27 mouse cellular contexts compared by ENCODE assay signal in the genomic region with DNA sequence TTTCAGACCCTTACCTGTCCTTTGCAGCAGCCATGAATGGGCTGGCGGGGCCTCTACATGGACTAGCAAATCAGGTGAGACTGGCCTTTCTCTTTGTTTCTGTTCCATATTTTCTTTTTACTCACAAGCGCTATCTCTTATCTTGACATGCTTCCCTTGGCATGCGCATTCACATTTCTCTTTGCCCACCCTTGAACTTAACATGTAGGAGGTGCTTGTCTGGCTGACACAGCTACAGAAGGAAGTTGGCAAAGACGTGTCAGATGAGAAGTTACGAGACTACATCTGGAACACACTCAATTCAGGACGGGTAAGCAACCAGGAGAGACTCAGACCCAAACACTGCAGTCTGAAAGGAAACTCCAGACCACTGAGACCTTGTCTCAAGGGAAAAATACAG. TPM values are rescaled to one million over a fixed set of nuclear protein-coding genes. Genes with fewer than 3 reads are reported as not detected.
DNase-seq lines count a peak whose midpoint lies in the region; ATAC-seq lines count a peak whose summit lies in the region.
"Had no signal": no experiment of that assay in that cellular context is flagged by ENCODE, and none has a peak within 500 bp of the region (broad histone marks: within the 10 kb centered on the region; RNA-seq: fewer than 3 reads in every experiment).

No protein-coding gene starts in this region.

- no peaks in the 10 kb centered on the region for H3K27me3 ChIP-seq in heart, embryonic 15.5 days
- no peaks in the 10 kb centered on the region for H3K27me3 ChIP-seq in forebrain, embryonic 12.5 days
- H3K27me3 ChIP-seq: hindbrain, embryonic 13.5 days; intestine, embryonic 15.5 days; Patski had no signal

- no peak overlapping the region for H3K4me2 ChIP-seq in heart, embryonic 15.5 days
- H3K4me2 ChIP-seq in forebrain, embryonic 12.5 days: no peak overlapping the region
- H3K4me2 ChIP-seq: heart, embryonic 11.5 days; hindbrain, embryonic 13.5 days; intestine, embryonic 15.5 days had no signal

- H3K4me3 ChIP-seq in heart, embryonic 15.5 days: no peak overlapping the region
- H3K4me3 ChIP-seq in forebrain, embryonic 12.5 days (replicated peaks): no peak overlapping the region
- H3K4me3 ChIP-seq: forebrain, embryonic 10.5 days; hindbrain, embryonic 10.5 days; hindbrain, embryonic 13.5 days; intestine, embryonic 15.5 days had no signal

- peak; percentile 64 to 90 for DNase-seq in adrenal gland, adult (ENCODE audit: inconsistent age in 2 of 2, low spot score in 1 of 2)
- no peak for DNase-seq in adrenal gland, adult 18-20 months (ENCODE audit: low spot score in 2 of 2)
- DNase-seq in heart, adult 11 months: no peak
- peak; percentile 11 for DNase-seq in adrenal gland, postnatal 25 days
- no peak for DNase-seq in cerebellum, adult 18-20 months
- no peak for DNase-seq in embryo, embryonic 9.5 days (ENCODE audit: extremely low spot score)
- DNase-seq: cerebellum, adult 11 months; gastrocnemius, postnatal 36 days; kidney, adult 11 months had no signal

- no peak overlapping the region for H3K9ac ChIP-seq in heart, embryonic 15.5 days
- no peak overlapping the region for H3K9ac ChIP-seq in forebrain, embryonic 12.5 days
- H3K9ac ChIP-seq: forebrain, postnatal 0 days; hindbrain, embryonic 13.5 days; intestine, embryonic 15.5 days had no signal

- H3K4me1 ChIP-seq in heart, embryonic 15.5 days (replicated peaks): peaks cover 4% of the 10 kb centered on the region; the same call in 1 of the 2 replicates
- H3K4me1 ChIP-seq in forebrain, embryonic 12.5 days: no peaks in the 10 kb centered on the region
- H3K4me1 ChIP-seq: forebrain, embryonic 10.5 days; hindbrain, embryonic 10.5 days; hindbrain, embryonic 13.5 days; intestine, embryonic 15.5 days had no signal

- 64% methylated on average over 6 of the region's 6 CpGs for WGBS in heart, embryonic 15.5 days
- WGBS in forebrain, embryonic 12.5 days: 93% methylated on average over 6 of the region's 6 CpGs

- H3K27ac ChIP-seq in heart, embryonic 15.5 days: 0 out of 2 replicates have a peak overlapping the region, but pooled peaks have one; percentile 16
- H3K27ac ChIP-seq in forebrain, embryonic 12.5 days: no peak overlapping the region
- H3K27ac ChIP-seq: forebrain, embryonic 10.5 days; hindbrain, embryonic 10.5 days; hindbrain, embryonic 13.5 days; intestine, embryonic 15.5 days had no signal

- H3K36me3 ChIP-seq in heart, embryonic 15.5 days: peaks cover 92% of the 10 kb centered on the region
- H3K36me3 ChIP-seq in forebrain, embryonic 12.5 days (replicated peaks): peaks cover 81% of the 10 kb centered on the region

- H3K9me3 ChIP-seq in heart, embryonic 15.5 days (replicated peaks): no peaks in the 10 kb centered on the region
- no peaks in the 10 kb centered on the region; the same call in 1 of the 2 replicates for H3K9me3 ChIP-seq in forebrain, embryonic 12.5 days
- H3K9me3 ChIP-seq: forebrain, embryonic 10.5 days; hindbrain, embryonic 10.5 days; hindbrain, embryonic 13.5 days; intestine, embryonic 15.5 days had no signal

- no peak for ATAC-seq in heart, embryonic 15.5 days (replicated peaks; ENCODE audit: insufficient number of reproducible peaks, insufficient read depth, low FRiP score, low read depth)
- ATAC-seq in forebrain, embryonic 12.5 days (ENCODE audit: low FRiP score): no peak
- ATAC-seq: forebrain, embryonic 14.5 days; hindbrain, embryonic 16.5 days; intestine, embryonic 15.5 days; Patski had no signal

RNA-seq across cellular contexts. Expression of a gene that starts 9.6 kb away (rescaled TPM):
- 10 to 100 TPM; 79.8 to 90.2 TPM for total RNA-seq in adrenal gland, adult 18-20 months (2021)
- 17.0 TPM in 2 replicates for polyA plus RNA-seq in heart, embryonic 15.5 days (2015; fragmentation: Nextera tagmentation; extraction: Ambion mirVana)
- 74.4 and 80.2 TPM in 2 replicates for total RNA-seq in adrenal gland, postnatal 25 days (2021)
- 24.2 and 25.5 TPM in 2 replicates for polyA plus RNA-seq in forebrain, embryonic 12.5 days (2016; fragmentation: Nextera tagmentation; extraction: Ambion mirVana)

RNA-seq across cellular contexts. Expression of a gene that starts 17.7 kb away (rescaled TPM):
- 10 to 100 TPM; 61.7 to 61.8 TPM for total RNA-seq in adrenal gland, adult 18-20 months (2021)
- 6.8 and 11.8 TPM in 2 replicates for polyA plus RNA-seq in heart, embryonic 15.5 days (2015; fragmentation: Nextera tagmentation; extraction: Ambion mirVana)
- total RNA-seq in adrenal gland, postnatal 25 days (2021): 72.3 and 75.1 TPM in 2 replicates
- 11.3 and 13.9 TPM in 2 replicates for polyA plus RNA-seq in forebrain, embryonic 12.5 days (2016; fragmentation: Nextera tagmentation; extraction: Ambion mirVana)

RNA-seq across cellular contexts. Expression of a gene that starts 21.7 kb away (rescaled TPM):
- total RNA-seq in adrenal gland, adult 18-20 months (2021): 100 to 1,000 TPM; 349 to 654 TPM
- 448 and 450 TPM in 2 replicates for polyA plus RNA-seq in heart, embryonic 15.5 days (2015; fragmentation: Nextera tagmentation; extraction: Ambion mirVana)
- total RNA-seq in adrenal gland, postnatal 25 days (2021): 287 and 317 TPM in 2 replicates
- 221 and 235 TPM in 2 replicates for polyA plus RNA-seq in forebrain, embryonic 12.5 days (2016; fragmentation: Nextera tagmentation; extraction: Ambion mirVana)

RNA-seq across cellular contexts. Expression of a gene that starts 37.0 kb away (rescaled TPM):
- 100 to 1,000 TPM; 147 to 165 TPM for total RNA-seq in adrenal gland, adult 18-20 months (2021)
- 186 and 213 TPM in 2 replicates for polyA plus RNA-seq in heart, embryonic 15.5 days (2015; fragmentation: Nextera tagmentation; extraction: Ambion mirVana)
- 164 and 206 TPM in 2 replicates for total RNA-seq in adrenal gland, postnatal 25 days (2021)
- polyA plus RNA-seq in forebrain, embryonic 12.5 days (2016; fragmentation: Nextera tagmentation; extraction: Ambion mirVana): 200 and 212 TPM in 2 replicates

RNA-seq across cellular contexts. Expression of a gene that starts 41.8 kb away (rescaled TPM):
- total RNA-seq in adrenal gland, adult 18-20 months (2021): under 1 TPM in 1 of 2 experiments, not detected in 1; 0.16 TPM
- 0.24 and 0.81 TPM in 2 replicates for polyA plus RNA-seq in heart, embryonic 15.5 days (2015; fragmentation: Nextera tagmentation; extraction: Ambion mirVana)
- total RNA-seq in adrenal gland, postnatal 25 days (2021): not detected in 2 replicates
- polyA plus RNA-seq in forebrain, embryonic 12.5 days (2016; fragmentation: Nextera tagmentation; extraction: Ambion mirVana): not detected in 2 replicates
- total RNA-seq: gastrocnemius, adult 8-10 months; gastrocnemius, postnatal 36 days; granulocyte monocyte progenitor cell, adult 5-6 weeks; heart, adult 8-10 months; heart, postnatal 10 days; heart, postnatal 36 days had no signal
- polyA plus RNA-seq: embryonic facial prominence, embryonic 11.5 days; forebrain, embryonic 10.5 days; forebrain, embryonic 14.5 days; heart, embryonic 14.5 days; hindbrain, embryonic 10.5 days; hindbrain, embryonic 13.5 days had no signal

Comparison
In these comparisons a context has a peak if more than half of its experiments do, and no peak if none do; other contexts are left out.
1. DNase-seq: peak in adrenal gland, adult (2 of 2) and adrenal gland, postnatal 25 days (single experiment); none in adrenal gland, adult 18-20 months (0 of 2), heart, adult 11 months (single experiment), cerebellum, adult 18-20 months (0 of 2) and embryo, embryonic 9.5 days (single experiment).